Mouse (Mus musculus) heart, postnatal 0 days (tissue): ENCODE measurements around the gene Osbp2.

ENCODE experiments used
- CTCF ChIP-seq: IDR thresholded peaks from 2 replicates; pipeline ENCODE4 v1.5.1; 2016; ENCODE audit warnings: antibody characterized with exemption, control low read depth, low read depth
- EP300 ChIP-seq: IDR thresholded peaks from 2 replicates; pipeline ENCODE4 v1.6.1; 2016; ENCODE audit warnings: antibody characterized with exemption, low read depth

DNA sequence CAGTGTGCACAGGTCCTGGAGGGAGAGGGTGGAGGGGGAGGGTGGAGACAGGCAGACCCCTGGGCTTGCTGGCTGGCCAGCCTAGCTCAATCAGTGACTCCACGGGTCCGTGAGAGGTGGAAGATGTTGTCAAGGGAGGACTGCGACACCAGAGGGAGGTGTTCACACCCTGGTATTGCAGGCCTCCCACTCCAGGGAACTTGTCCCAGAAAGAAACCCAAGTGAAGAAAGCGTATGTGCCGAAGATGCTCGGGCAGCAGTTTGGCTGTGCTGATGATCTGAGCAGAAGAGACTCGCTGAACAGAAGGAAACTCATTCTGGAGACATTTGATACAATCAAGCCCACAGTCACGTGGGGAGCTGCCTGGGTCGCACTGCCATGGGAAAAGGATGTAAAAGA, 109.8 kb downstream of the Osbp2 start:
- TF ChIP-seq CTCF, result no peak
- no peak for TF ChIP-seq EP300
